Mouse (Mus musculus): ENCODE measurements at regions not wholly inside any gene's neighbourhood (a gene's known extent, or its start where the extent isn't known, plus 50 kb on each side); places are given as distances from the start of the nearest gene placed in this dataset.

- no peaks in the 10 kb centered on the region for H3K27me3 ChIP-seq (ENCODE audit: control insufficient read depth, insufficient read depth, insufficient read length)
- no peak overlapping the region for H3ac ChIP-seq (ENCODE audit: control insufficient read depth, insufficient read length)
- no peak overlapping the region for H3K4me2 ChIP-seq (ENCODE audit: low read depth)
- no peak for TF ChIP-seq MYOG (IDR thresholded peaks at IDR 0.05; ENCODE audit: control insufficient read depth in 1 of 3, insufficient read depth in 1 of 3, insufficient read length in 2 of 3, low read depth in 2 of 3)
- no peak for TF ChIP-seq REST (IDR thresholded peaks at IDR 0.05; ENCODE audit: insufficient read depth, insufficient read length)
- no peak for TF ChIP-seq MYOD1 (IDR thresholded peaks at IDR 0.05; ENCODE audit: control insufficient read depth in 1 of 3, insufficient read length in 2 of 3, low read depth in 2 of 3)
- no peak for TF ChIP-seq CEBPB (IDR thresholded peaks at IDR 0.05; ENCODE audit: insufficient read depth, poor library complexity, severe bottlenecking)
- no peak for TF ChIP-seq SRF (IDR thresholded peaks at IDR 0.05; ENCODE audit: control insufficient read depth, insufficient read length, low read depth)
- no peak for TF ChIP-seq TCF3 (IDR thresholded peaks at IDR 0.05; ENCODE audit: insufficient read length, low read depth)
- TF ChIP-seq USF1 (IDR thresholded peaks at IDR 0.05; ENCODE audit: low read depth), result no peak
- TF ChIP-seq TCF12 (IDR thresholded peaks at IDR 0.05; ENCODE audit: insufficient read depth, poor library complexity, severe bottlenecking), result no peak
- TF ChIP-seq E2F4 (IDR thresholded peaks at IDR 0.05; ENCODE audit: insufficient read depth), result no peak
- no peak for TF ChIP-seq POLR2A (IDR thresholded peaks at IDR 0.05; ENCODE audit: insufficient read length, low read depth)
- TF ChIP-seq POLR2AphosphoS2 (IDR thresholded peaks at IDR 0.05; ENCODE audit: insufficient read length, low read depth), result no peak
- no peaks in the 10 kb centered on the region for H3K36me3 ChIP-seq (ENCODE audit: control insufficient read depth, insufficient read depth)
- H3K79me2 ChIP-seq (ENCODE audit: control insufficient read depth, insufficient read depth), result no peaks in the 10 kb centered on the region
- no peak overlapping the region for H3K4me3 ChIP-seq
Measured at GRCm38 (mm10) chr14:98801293-98801692, 192.8 kb downstream of the Rpl36a-ps1 start.

- Histone ChIP-seq H3K4me2 (ENCODE audit: low read depth) (no peak overlapping the region), H3K4me3 (no peak overlapping the region), H3K27me3 (ENCODE audit: control insufficient read depth, insufficient read depth, insufficient read length) (no peaks in the 10 kb centered on the region), H3K79me2 (ENCODE audit: control insufficient read depth, insufficient read depth) (no peaks in the 10 kb centered on the region), H3ac (ENCODE audit: control insufficient read depth, insufficient read length) (no peak overlapping the region), H3K36me3 (ENCODE audit: control insufficient read depth, insufficient read depth) (no peaks in the 10 kb centered on the region)
- TF ChIP-seq E2F4 (IDR thresholded peaks at IDR 0.05; ENCODE audit: insufficient read depth), result no peak
- TF ChIP-seq USF1 (IDR thresholded peaks at IDR 0.05; ENCODE audit: low read depth), result no peak
- no peak for TF ChIP-seq MYOG (IDR thresholded peaks at IDR 0.05; ENCODE audit: control insufficient read depth in 1 of 3, insufficient read depth in 1 of 3, insufficient read length in 2 of 3, low read depth in 2 of 3)
- no peak for TF ChIP-seq TCF3 (IDR thresholded peaks at IDR 0.05; ENCODE audit: insufficient read length, low read depth)
- no peak for TF ChIP-seq MYOD1 (IDR thresholded peaks at IDR 0.05; ENCODE audit: control insufficient read depth in 1 of 3, insufficient read length in 2 of 3, low read depth in 2 of 3)
- no peak for TF ChIP-seq POLR2AphosphoS2 (IDR thresholded peaks at IDR 0.05; ENCODE audit: insufficient read length, low read depth)
- TF ChIP-seq MAX (IDR thresholded peaks at IDR 0.05; ENCODE audit: low read depth), result no peak
- TF ChIP-seq REST (IDR thresholded peaks at IDR 0.05; ENCODE audit: insufficient read depth, insufficient read length), result no peak
- no peak for TF ChIP-seq SRF (IDR thresholded peaks at IDR 0.05; ENCODE audit: control insufficient read depth, insufficient read length, low read depth)
- TF ChIP-seq TCF12 (IDR thresholded peaks at IDR 0.05; ENCODE audit: insufficient read depth, poor library complexity, severe bottlenecking), result no peak
- no peak for TF ChIP-seq CEBPB (IDR thresholded peaks at IDR 0.05; ENCODE audit: insufficient read depth, poor library complexity, severe bottlenecking)
- TF ChIP-seq POLR2A (IDR thresholded peaks at IDR 0.05; ENCODE audit: insufficient read length, low read depth), result no peak
Measured at GRCm38 (mm10) chr14:98791970-98792369, 202.1 kb downstream of the Rpl36a-ps1 start.

GRCm38 (mm10) chr14:98791232-98791906 is 202.7 kb downstream of the Rpl36a-ps1 start:
- H3K4me3 ChIP-seq, result no peak overlapping the region
- H3K36me3 ChIP-seq (ENCODE audit: control insufficient read depth, insufficient read depth), result no peaks in the 10 kb centered on the region
- no peak overlapping the region for H3ac ChIP-seq (ENCODE audit: control insufficient read depth, insufficient read length)
- H3K4me2 ChIP-seq (ENCODE audit: low read depth), result no peak overlapping the region
- TF ChIP-seq USF1 (IDR thresholded peaks at IDR 0.05; ENCODE audit: low read depth), result no peak
- TF ChIP-seq E2F4 (IDR thresholded peaks at IDR 0.05; ENCODE audit: insufficient read depth), result no peak
- no peak for TF ChIP-seq TCF12 (IDR thresholded peaks at IDR 0.05; ENCODE audit: insufficient read depth, poor library complexity, severe bottlenecking)
- no peak for TF ChIP-seq MYOD1 (IDR thresholded peaks at IDR 0.05; ENCODE audit: control insufficient read depth in 1 of 3, insufficient read length in 2 of 3, low read depth in 2 of 3)
- no peak for TF ChIP-seq POLR2A (IDR thresholded peaks at IDR 0.05; ENCODE audit: insufficient read length, low read depth)
- TF ChIP-seq MYOG (IDR thresholded peaks at IDR 0.05; ENCODE audit: control insufficient read depth in 1 of 3, insufficient read depth in 1 of 3, insufficient read length in 2 of 3, low read depth in 2 of 3), result no peak
- no peak for TF ChIP-seq REST (IDR thresholded peaks at IDR 0.05; ENCODE audit: insufficient read depth, insufficient read length)
- TF ChIP-seq TCF3 (IDR thresholded peaks at IDR 0.05; ENCODE audit: insufficient read length, low read depth), result no peak
- no peak for TF ChIP-seq MAX (IDR thresholded peaks at IDR 0.05; ENCODE audit: low read depth)
- no peak for TF ChIP-seq SRF (IDR thresholded peaks at IDR 0.05; ENCODE audit: control insufficient read depth, insufficient read length, low read depth)
- no peak for TF ChIP-seq POLR2AphosphoS2 (IDR thresholded peaks at IDR 0.05; ENCODE audit: insufficient read length, low read depth)
- TF ChIP-seq CEBPB (IDR thresholded peaks at IDR 0.05; ENCODE audit: insufficient read depth, poor library complexity, severe bottlenecking), result no peak
- no peaks in the 10 kb centered on the region for H3K27me3 ChIP-seq (ENCODE audit: control insufficient read depth, insufficient read depth, insufficient read length)
- no peaks in the 10 kb centered on the region for H3K79me2 ChIP-seq (ENCODE audit: control insufficient read depth, insufficient read depth)

GRCm38 (mm10) chr14:98789794-98790193 is 204.3 kb downstream of the Rpl36a-ps1 start:
- TF ChIP-seq MYOG (IDR thresholded peaks at IDR 0.05; ENCODE audit: control insufficient read depth in 1 of 3, insufficient read depth in 1 of 3, insufficient read length in 2 of 3, low read depth in 2 of 3) (no peak), REST (IDR thresholded peaks at IDR 0.05; ENCODE audit: insufficient read depth, insufficient read length) (no peak)
- no peaks in the 10 kb centered on the region for H3K36me3 ChIP-seq (ENCODE audit: control insufficient read depth, insufficient read depth)
- no peak overlapping the region for H3ac ChIP-seq (ENCODE audit: control insufficient read depth, insufficient read length)
- no peak overlapping the region for H3K4me3 ChIP-seq
- H3K4me2 ChIP-seq (ENCODE audit: low read depth), result no peak overlapping the region
- no peaks in the 10 kb centered on the region for H3K79me2 ChIP-seq (ENCODE audit: control insufficient read depth, insufficient read depth)
- no peaks in the 10 kb centered on the region for H3K27me3 ChIP-seq (ENCODE audit: control insufficient read depth, insufficient read depth, insufficient read length)

- no peaks in the 10 kb centered on the region for H3K79me2 ChIP-seq (ENCODE audit: control insufficient read depth, insufficient read depth)
- no peak for TF ChIP-seq TCF12 (IDR thresholded peaks at IDR 0.05; ENCODE audit: insufficient read depth, poor library complexity, severe bottlenecking)
- TF ChIP-seq USF1 (IDR thresholded peaks at IDR 0.05; ENCODE audit: low read depth), result no peak
- no peak for TF ChIP-seq MYOG (IDR thresholded peaks at IDR 0.05; ENCODE audit: control insufficient read depth in 1 of 3, insufficient read depth in 1 of 3, insufficient read length in 2 of 3, low read depth in 2 of 3)
- no peak for TF ChIP-seq MYOD1 (IDR thresholded peaks at IDR 0.05; ENCODE audit: control insufficient read depth in 1 of 3, insufficient read length in 2 of 3, low read depth in 2 of 3)
- no peak for TF ChIP-seq SRF (IDR thresholded peaks at IDR 0.05; ENCODE audit: control insufficient read depth, insufficient read length, low read depth)
- no peak for TF ChIP-seq POLR2A (IDR thresholded peaks at IDR 0.05; ENCODE audit: insufficient read length, low read depth)
- TF ChIP-seq MAX (IDR thresholded peaks at IDR 0.05; ENCODE audit: low read depth), result no peak
- no peak for TF ChIP-seq E2F4 (IDR thresholded peaks at IDR 0.05; ENCODE audit: insufficient read depth)
- no peak for TF ChIP-seq REST (IDR thresholded peaks at IDR 0.05; ENCODE audit: insufficient read depth, insufficient read length)
- TF ChIP-seq POLR2AphosphoS2 (IDR thresholded peaks at IDR 0.05; ENCODE audit: insufficient read length, low read depth), result no peak
- no peak overlapping the region for H3K4me2 ChIP-seq (ENCODE audit: low read depth)
- H3K4me3 ChIP-seq, result no peak overlapping the region
- H3K36me3 ChIP-seq (ENCODE audit: control insufficient read depth, insufficient read depth), result no peaks in the 10 kb centered on the region
- no peak overlapping the region for H3ac ChIP-seq (ENCODE audit: control insufficient read depth, insufficient read length)
- no peaks in the 10 kb centered on the region for H3K27me3 ChIP-seq (ENCODE audit: control insufficient read depth, insufficient read depth, insufficient read length)
Measured at GRCm38 (mm10) chr14:98781711-98782110, 212.4 kb downstream of the Rpl36a-ps1 start.

All from myocyte (in vitro differentiated cells).